Mouse (Mus musculus): Measurements from ENCODE around the gene Tent5b. TPM values are rescaled to one million over a fixed set of nuclear protein-coding genes. Genes with fewer than 3 reads are reported as not detected.

Tent5b gene
- not detected in 2 replicates for total RNA-seq (2014; fragmentation: Nextera tagmentation)
- not detected in 2 replicates for total RNA-seq (2017)
- not detected in 2 replicates for polyA plus RNA-seq (2012)

DNA sequence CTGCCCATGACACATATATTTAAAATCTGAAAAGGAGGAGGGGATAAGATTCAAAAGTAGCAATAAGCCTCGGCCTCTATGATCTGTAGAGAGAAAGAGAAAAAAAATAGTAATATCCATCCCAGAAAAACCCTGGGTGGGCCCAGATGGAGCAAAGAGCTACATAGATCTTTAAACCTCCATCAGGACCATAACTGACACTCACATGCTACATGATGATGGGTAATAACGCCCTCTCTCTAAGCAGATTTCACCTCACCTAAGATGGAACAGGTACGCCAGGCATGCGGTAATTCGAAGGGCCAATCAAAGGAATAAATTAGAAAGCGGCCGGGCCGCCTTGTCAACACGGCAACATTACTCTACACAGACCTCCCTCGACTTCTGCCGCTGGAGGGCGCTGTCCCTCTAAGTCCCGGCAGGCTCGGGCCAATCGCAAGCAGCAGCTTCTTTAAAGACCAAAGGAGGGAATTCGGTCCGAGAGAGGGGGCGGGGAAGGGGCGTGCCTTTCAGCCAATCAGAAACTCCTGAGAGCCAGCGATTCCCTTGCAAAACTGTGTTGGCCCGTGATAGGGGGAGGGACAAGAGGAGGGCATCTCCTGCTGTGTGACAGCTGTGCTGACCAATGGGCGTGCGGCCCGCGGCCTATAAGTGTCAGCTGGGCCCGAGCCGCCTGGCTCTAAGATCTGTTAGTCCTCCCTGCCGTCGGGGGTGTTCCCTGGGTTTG lies at the start of gene Tent5b:
Gene Tent5b, plus strand, starts transcription at position 675 of the 727 bp plus-strand sequence.
- peak; percentile 60; the same call in 1 of the 2 replicates for ATAC-seq (ENCODE audit: extremely low read depth, insufficient number of reproducible peaks, low FRiP score, poor library complexity, severe bottlenecking)
- no peaks in the 10 kb centered on the region for H3K9me3 ChIP-seq (replicated peaks)
- H3K27me3 ChIP-seq (ENCODE audit: insufficient read depth, low read length), result peaks cover 54% of the 10 kb centered on the region
- no peaks in the 10 kb centered on the region for H3K36me3 ChIP-seq (replicated peaks)
- H3K4me3 ChIP-seq (ENCODE audit: low read depth, low read length), result peak within 1 kb of the TSS; percentile 58; the same call in 1 of the 2 replicates
- TF ChIP-seq GATA1 (IDR thresholded peaks at IDR 0.05; ENCODE audit: borderline replicate concordance, low read length) (no peak), GATA2 (IDR thresholded peaks at IDR 0.05; ENCODE audit: borderline replicate concordance, low read depth, low read length) (no peak), POLR2AphosphoS5 (IDR thresholded peaks at IDR 0.05; ENCODE audit: insufficient replicate concordance, low read depth, low read length) (no peak), CTCF (IDR thresholded peaks at IDR 0.05; ENCODE audit: low read depth, low read length) (no peak), TAL1 (conservative IDR thresholded peaks at IDR 0.05; ENCODE audit: low read depth, low read length) (no peak)
- peak; percentile 69 for DNase-seq (ENCODE audit: low spot score)
- H3K4me1 ChIP-seq (ENCODE audit: insufficient read depth, low read depth, low read length), result peaks cover 11% of the 10 kb centered on the region

DNA sequence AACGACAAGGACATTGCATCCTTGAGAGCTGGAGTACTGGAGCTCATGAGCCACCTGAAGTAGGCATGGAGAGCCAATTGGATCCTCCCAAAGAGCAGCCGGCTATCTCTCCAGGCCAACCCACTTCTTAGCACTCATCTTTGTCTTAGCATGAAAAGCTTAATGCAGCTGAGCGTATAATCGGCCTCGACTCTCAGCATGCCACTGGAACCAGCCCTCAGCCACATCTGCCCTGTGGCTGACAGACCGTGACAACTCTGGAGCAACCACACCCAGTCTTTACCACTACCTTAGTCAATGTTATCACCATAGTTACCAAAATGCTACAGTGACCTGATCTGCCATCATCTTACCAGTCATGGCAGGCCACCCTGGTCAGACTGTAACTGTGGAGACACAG lies 48.4 kb upstream of the Tent5b start:
- no peaks in the 10 kb centered on the region for H3K36me3 ChIP-seq (replicated peaks)
- DNase-seq (ENCODE audit: low spot score), result no peak
- peaks cover 11% of the 10 kb centered on the region for H3K4me1 ChIP-seq (ENCODE audit: insufficient read depth, low read depth, low read length)
- H3K4me3 ChIP-seq (ENCODE audit: low read depth, low read length), result no peak overlapping the region; the same call in 1 of the 2 replicates
- H3K9me3 ChIP-seq (replicated peaks), result no peaks in the 10 kb centered on the region
- ATAC-seq (ENCODE audit: extremely low read depth, insufficient number of reproducible peaks, low FRiP score, poor library complexity, severe bottlenecking), result no peak
- peaks cover 27% of the 10 kb centered on the region for H3K27me3 ChIP-seq (ENCODE audit: insufficient read depth, low read length)
- TF ChIP-seq TAL1 (conservative IDR thresholded peaks at IDR 0.05; ENCODE audit: low read depth, low read length) (no peak), CTCF (IDR thresholded peaks at IDR 0.05; ENCODE audit: low read depth, low read length) (no peak), GATA2 (IDR thresholded peaks at IDR 0.05; ENCODE audit: borderline replicate concordance, low read depth, low read length) (no peak), GATA1 (IDR thresholded peaks at IDR 0.05; ENCODE audit: borderline replicate concordance, low read length) (no peak), POLR2AphosphoS5 (IDR thresholded peaks at IDR 0.05; ENCODE audit: insufficient replicate concordance, low read depth, low read length) (no peak)

GRCm38 (mm10) chr4:133432560-133433171 lies 47.3 kb upstream of the Tent5b start:
- Histone ChIP-seq H3K36me3 (replicated peaks) (no peaks in the 10 kb centered on the region), H3K4me1 (ENCODE audit: insufficient read depth, low read depth, low read length) (peaks cover 11% of the 10 kb centered on the region), H3K9me3 (replicated peaks) (no peaks in the 10 kb centered on the region), H3K27me3 (ENCODE audit: insufficient read depth, low read length) (peaks cover 23% of the 10 kb centered on the region), H3K4me3 (ENCODE audit: low read depth, low read length) (no peak overlapping the region)
- no peak for ATAC-seq (ENCODE audit: extremely low read depth, insufficient number of reproducible peaks, low FRiP score, poor library complexity, severe bottlenecking)
- DNase-seq (ENCODE audit: low spot score), result no peak
- no peak for TF ChIP-seq GATA1 (IDR thresholded peaks at IDR 0.05; ENCODE audit: borderline replicate concordance, low read length)
- no peak for TF ChIP-seq CTCF (IDR thresholded peaks at IDR 0.05; ENCODE audit: low read depth, low read length)
- TF ChIP-seq POLR2AphosphoS5 (IDR thresholded peaks at IDR 0.05; ENCODE audit: insufficient replicate concordance, low read depth, low read length), result no peak
- no peak for TF ChIP-seq GATA2 (IDR thresholded peaks at IDR 0.05; ENCODE audit: borderline replicate concordance, low read depth, low read length)
- TF ChIP-seq TAL1 (conservative IDR thresholded peaks at IDR 0.05; ENCODE audit: low read depth, low read length), result no peak

GRCm38 (mm10) chr4:133435921-133436320 lies 44.0 kb upstream of the Tent5b start:
- Histone ChIP-seq H3K27me3 (ENCODE audit: insufficient read depth, low read length) (peaks cover 27% of the 10 kb centered on the region), H3K9me3 (replicated peaks) (no peaks in the 10 kb centered on the region), H3K4me1 (ENCODE audit: insufficient read depth, low read depth, low read length) (peaks cover 11% of the 10 kb centered on the region), H3K4me3 (ENCODE audit: low read depth, low read length) (no peak overlapping the region), H3K36me3 (replicated peaks) (no peaks in the 10 kb centered on the region)
- ATAC-seq (ENCODE audit: extremely low read depth, insufficient number of reproducible peaks, low FRiP score, poor library complexity, severe bottlenecking) (no peak), DNase-seq (ENCODE audit: low spot score) (no peak)
- TF ChIP-seq GATA2 (IDR thresholded peaks at IDR 0.05; ENCODE audit: borderline replicate concordance, low read depth, low read length) (no peak), CTCF (IDR thresholded peaks at IDR 0.05; ENCODE audit: low read depth, low read length) (no peak), POLR2AphosphoS5 (IDR thresholded peaks at IDR 0.05; ENCODE audit: insufficient replicate concordance, low read depth, low read length) (no peak), TAL1 (conservative IDR thresholded peaks at IDR 0.05; ENCODE audit: low read depth, low read length) (no peak), GATA1 (IDR thresholded peaks at IDR 0.05; ENCODE audit: borderline replicate concordance, low read length) (no peak)

DNA sequence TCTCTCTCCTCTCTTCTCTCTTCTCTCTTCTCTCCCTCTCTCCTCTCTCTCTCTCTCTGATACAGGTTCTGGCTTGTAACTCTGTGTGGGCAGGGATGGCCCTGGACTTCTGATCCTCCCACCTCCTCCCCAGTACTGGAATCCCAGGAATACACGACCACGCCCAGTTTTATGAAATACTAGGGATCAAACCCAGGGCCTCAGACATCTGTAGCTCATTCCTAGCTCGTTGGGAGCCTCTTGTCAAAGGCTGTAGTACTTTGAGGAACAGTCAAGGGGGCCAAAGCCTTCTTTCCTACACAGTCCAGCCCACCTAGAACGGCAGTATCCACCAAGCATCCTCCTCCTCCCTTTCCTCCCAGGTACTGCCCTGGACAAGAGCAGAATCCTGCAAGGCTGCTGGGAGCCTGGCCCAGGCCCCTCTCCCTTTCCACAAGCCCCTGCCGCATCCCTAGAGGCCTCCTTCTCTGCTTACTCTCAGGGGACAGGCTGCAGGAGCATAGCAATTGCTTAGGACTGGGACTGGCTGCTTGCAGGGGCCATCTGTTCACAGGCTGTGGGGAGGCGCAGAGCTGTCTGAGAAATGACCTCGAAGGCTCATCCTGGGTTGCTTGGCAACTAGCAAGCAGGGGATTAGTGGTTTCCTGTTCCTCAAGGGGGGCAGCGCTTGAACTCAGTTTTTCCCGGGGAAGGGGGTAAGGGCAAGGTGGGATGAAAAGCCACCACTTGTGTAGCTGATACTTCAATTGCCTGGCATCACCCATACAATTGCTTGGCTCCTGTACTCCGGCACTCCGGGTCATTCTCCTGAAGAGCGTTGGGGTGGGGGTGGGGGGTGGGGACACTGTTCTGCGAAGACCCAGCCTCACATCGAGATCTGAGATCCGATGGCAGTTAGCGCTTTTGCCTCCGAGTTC lies 40.2 kb upstream of the Tent5b start:
- Histone ChIP-seq H3K36me3 (replicated peaks) (no peaks in the 10 kb centered on the region), H3K4me3 (ENCODE audit: low read depth, low read length) (no peak overlapping the region), H3K4me1 (ENCODE audit: insufficient read depth, low read depth, low read length) (no peaks in the 10 kb centered on the region), H3K27me3 (ENCODE audit: insufficient read depth, low read length) (peaks cover 37% of the 10 kb centered on the region), H3K9me3 (replicated peaks) (no peaks in the 10 kb centered on the region)
- DNase-seq (ENCODE audit: low spot score) (no peak), ATAC-seq (ENCODE audit: extremely low read depth, insufficient number of reproducible peaks, low FRiP score, poor library complexity, severe bottlenecking) (no peak)
- TF ChIP-seq CTCF (IDR thresholded peaks at IDR 0.05; ENCODE audit: low read depth, low read length) (no peak), GATA2 (IDR thresholded peaks at IDR 0.05; ENCODE audit: borderline replicate concordance, low read depth, low read length) (no peak), POLR2AphosphoS5 (IDR thresholded peaks at IDR 0.05; ENCODE audit: insufficient replicate concordance, low read depth, low read length) (no peak), TAL1 (conservative IDR thresholded peaks at IDR 0.05; ENCODE audit: low read depth, low read length) (no peak)
